ENCODE assay signal across 13 mouse cellular contexts in genomic region chr7:145197711-145198110, GRCm38 (mm10). TPM values are rescaled to one million over a fixed set of nuclear protein-coding genes. Genes with fewer than 3 reads are reported as not detected.
DNase-seq lines count a peak whose midpoint lies in the region; ATAC-seq and TF ChIP-seq lines count a peak whose summit lies in the region.
"Had no signal": no experiment of that assay in that cellular context is flagged by ENCODE, and none has a peak within 500 bp of the region (broad histone marks: within the 10 kb centered on the region; RNA-seq: fewer than 3 reads in every experiment).

No protein-coding gene starts in this region.

- WGBS in kidney, postnatal 0 days, result 67% methylated on average over 3 of the region's 3 CpGs
- WGBS in embryonic facial prominence, embryonic 10.5 days, result 57% methylated on average over 3 of the region's 3 CpGs
- WGBS in limb, embryonic 15.5 days, result 49% methylated on average over 3 of the region's 3 CpGs
- 74% methylated on average over 3 of the region's 3 CpGs for WGBS in cerebellum, adult 2 months

- H3K9me3 ChIP-seq in kidney, postnatal 0 days (replicated peaks; ENCODE audit: low read length), result no peaks in the 10 kb centered on the region
- H3K9me3 ChIP-seq in embryonic facial prominence, embryonic 10.5 days, result peaks cover 8% of the 10 kb centered on the region; the same call in 1 of the 2 replicates
- H3K9me3 ChIP-seq in limb, embryonic 15.5 days, result no peaks in the 10 kb centered on the region
- H3K9me3 ChIP-seq: hindbrain, embryonic 15.5 days had no signal

- peaks cover 18% of the 10 kb centered on the region for H3K4me1 ChIP-seq in kidney, postnatal 0 days (replicated peaks; ENCODE audit: insufficient read depth, low read length)
- peaks cover 31% of the 10 kb centered on the region for H3K4me1 ChIP-seq in embryonic facial prominence, embryonic 10.5 days
- peaks cover 54% of the 10 kb centered on the region for H3K4me1 ChIP-seq in limb, embryonic 15.5 days
- peaks cover 29% of the 10 kb centered on the region for H3K4me1 ChIP-seq in cerebellum, adult 2 months (ENCODE audit: control insufficient read depth, insufficient read depth, low read length)

- no peak for TF ChIP-seq POLR2A in cerebellum, adult 2 months (IDR thresholded peaks at IDR 0.05; ENCODE audit: borderline replicate concordance, insufficient read depth, low read length)

- no peak overlapping the region for H3K9ac ChIP-seq in kidney, postnatal 0 days (ENCODE audit: low read depth, low read length)
- H3K9ac ChIP-seq in limb, embryonic 15.5 days, result no peak overlapping the region
- H3K9ac ChIP-seq: hindbrain, embryonic 15.5 days; neural tube, embryonic 12.5 days had no signal

- H3K4me2 ChIP-seq in kidney, postnatal 0 days (ENCODE audit: low read length), result no peak overlapping the region
- H3K4me2 ChIP-seq in limb, embryonic 15.5 days, result no peak overlapping the region
- H3K4me2 ChIP-seq: hindbrain, embryonic 15.5 days; neural tube, embryonic 12.5 days had no signal

- DNase-seq in frontal cortex, postnatal 10 days (ENCODE audit: low spot score in 2 of 2), result no peak
- DNase-seq in kidney, postnatal 0 days (ENCODE audit: low spot score), result no peak
- no peak for DNase-seq in kidney, postnatal 25 days
- no peak for DNase-seq in embryonic facial prominence, embryonic 10.5 days (ENCODE audit: low spot score)
- DNase-seq in cerebellum, adult 2 months, result no peak
- DNase-seq in adipocyte (ENCODE audit: low spot score), result no peak
- DNase-seq: kidney, postnatal 14 days; retina, postnatal 1 day; thymus, postnatal 4 days had no signal

- no peak for TF ChIP-seq CTCF in kidney, postnatal 0 days (IDR thresholded peaks at IDR 0.05; ENCODE audit: low read depth)
- TF ChIP-seq CTCF in cerebellum, adult 2 months (IDR thresholded peaks at IDR 0.05; ENCODE audit: borderline replicate concordance, insufficient read depth, low read depth, low read length), result no peak

- no peaks in the 10 kb centered on the region for H3K36me3 ChIP-seq in kidney, postnatal 0 days (ENCODE audit: insufficient read depth, low read length)
- H3K36me3 ChIP-seq in embryonic facial prominence, embryonic 10.5 days (replicated peaks), result no peaks in the 10 kb centered on the region
- H3K36me3 ChIP-seq in limb, embryonic 15.5 days, result no peaks in the 10 kb centered on the region
- H3K36me3 ChIP-seq: hindbrain, embryonic 15.5 days; neural tube, embryonic 12.5 days had no signal

- H3K4me3 ChIP-seq in kidney, postnatal 0 days (replicated peaks; ENCODE audit: low read depth, low read length), result no peak overlapping the region
- no peak overlapping the region for H3K4me3 ChIP-seq in embryonic facial prominence, embryonic 10.5 days
- no peak overlapping the region for H3K4me3 ChIP-seq in limb, embryonic 15.5 days
- no peak overlapping the region for H3K4me3 ChIP-seq in cerebellum, adult 2 months (replicated peaks; ENCODE audit: insufficient read depth, low read depth, low read length)
- H3K4me3 ChIP-seq: hindbrain, embryonic 15.5 days; neural tube, embryonic 12.5 days had no signal

- H3K27me3 ChIP-seq in kidney, postnatal 0 days (ENCODE audit: insufficient read depth, low read length), result no peaks in the 10 kb centered on the region
- peaks cover 16% of the 10 kb centered on the region for H3K27me3 ChIP-seq in embryonic facial prominence, embryonic 10.5 days (replicated peaks; ENCODE audit: low read depth, poor library complexity, severe bottlenecking)
- no peaks in the 10 kb centered on the region for H3K27me3 ChIP-seq in limb, embryonic 15.5 days
- H3K27me3 ChIP-seq in cerebellum, adult 2 months (ENCODE audit: control insufficient read depth, insufficient read depth, low read length), result no peaks in the 10 kb centered on the region
- H3K27me3 ChIP-seq: hindbrain, embryonic 15.5 days had no signal

- H3K27ac ChIP-seq in kidney, postnatal 0 days, result peak overlapping the region; percentile 36; the same call in 1 of the 2 replicates
- H3K27ac ChIP-seq in embryonic facial prominence, embryonic 10.5 days (replicated peaks), result peak overlapping the region; percentile 66
- peak overlapping the region; percentile 82 for H3K27ac ChIP-seq in limb, embryonic 15.5 days
- H3K27ac ChIP-seq in cerebellum, adult 2 months (ENCODE audit: insufficient read depth, low read length), result no peak overlapping the region
- H3K27ac ChIP-seq: hindbrain, embryonic 15.5 days; neural tube, embryonic 12.5 days had no signal

- peak; percentile 39 for ATAC-seq in frontal cortex, adult (ENCODE audit: low TSS enrichment)
- ATAC-seq in kidney, postnatal 0 days (replicated peaks; ENCODE audit: low FRiP score, low read depth), result no peak
- no peak for ATAC-seq in limb, embryonic 15.5 days (ENCODE audit: insufficient number of reproducible peaks, low FRiP score, low TSS enrichment, low read depth)

RNA-seq across cellular contexts. Expression of gene 1810010D01Rik, which starts 10.2 kb away (rescaled TPM):
- polyA plus RNA-seq in kidney, postnatal 0 days (2015; fragmentation: Nextera tagmentation; extraction: Ambion mirVana), result not detected in 2 replicates
- polyA plus RNA-seq in embryonic facial prominence, embryonic 10.5 days (2016; fragmentation: Nextera tagmentation; extraction: Ambion mirVana), result 0.72 TPM in 1 of 2 replicates, not detected in the other
- polyA plus RNA-seq in limb, embryonic 15.5 days (2015; fragmentation: Nextera tagmentation; extraction: Ambion mirVana), result 0.48 and 0.82 TPM in 2 replicates
- 11.3 and 13.6 TPM in 2 replicates for polyA plus RNA-seq in cerebellum, adult 2 months (2012; rRNA removed)
- polyA plus RNA-seq: hindbrain, embryonic 15.5 days had no signal
